Mouse (Mus musculus) liver, postnatal 0 days (tissue): ENCODE results near the gene Spag5. TPM values are rescaled to one million over a fixed set of nuclear protein-coding genes. Genes with fewer than 3 reads are reported as not detected.
A peak's percentile ranks its signal among the peaks of the same experiment; 100 is the strongest.

Experiments
- ATAC-seq: fragments of 200-750 bp; cut with Nextera tagmentation; 2 replicates; pipeline ENCODE4 v1.8.0; 2017; ENCODE audit warnings: mild to moderate bottlenecking, moderate library complexity
- DNase-seq: peaks from one replicate; pipeline ENCODE4 v3.0.0-alpha.2; 2016
- H3K27ac ChIP-seq: fragments of 300-500 bp; sonication (generic); 2 replicates; pipeline ENCODE4 v1.5.1; 2014; ENCODE audit warnings: antibody characterized with exemption, moderate library complexity, mild to moderate bottlenecking, low read depth
- H3K27me3 ChIP-seq: fragments of 300-500 bp; sonication (generic); 2 replicates; pipeline ENCODE4 v1.6.1; 2014; ENCODE audit warnings: low read length, control low read depth, mixed read lengths; ENCODE audit not compliant: insufficient read depth
- H3K36me3 ChIP-seq: fragments of 300-500 bp; sonication (generic); replicated peaks from 2 replicates; pipeline ENCODE4 v1.6.1; 2014; ENCODE audit warnings: mild to moderate bottlenecking, control low read depth, low read length, moderate library complexity, mixed read lengths; ENCODE audit not compliant: insufficient read depth
- H3K4me1 ChIP-seq: fragments of 300-500 bp; sonication (generic); 2 replicates; pipeline ENCODE4 v1.6.1; 2014; ENCODE audit warnings: antibody characterized with exemption, mild to moderate bottlenecking, control low read depth; ENCODE audit not compliant: insufficient read depth
- H3K4me2 ChIP-seq: fragments of 300-500 bp; sonication (generic); 2 replicates; pipeline ENCODE4 v1.6.1; 2014; ENCODE audit warnings: low read depth, mild to moderate bottlenecking, low read length, moderate library complexity, mixed read lengths
- H3K4me3 ChIP-seq: fragments of 300-500 bp; sonication (generic); 2 replicates; pipeline ENCODE4 v1.5.1; 2014; ENCODE audit warnings: low read depth, low read length
- H3K9ac ChIP-seq: fragments of 300-500 bp; sonication (generic); replicated peaks from 2 replicates; pipeline ENCODE4 v1.6.1; 2014; ENCODE audit warnings: mild to moderate bottlenecking, moderate library complexity
- H3K9me3 ChIP-seq: fragments of 300-500 bp; sonication (generic); 2 replicates; pipeline ENCODE4 v1.6.1; 2016; ENCODE audit warnings: mild to moderate bottlenecking, control low read depth, low read length, mixed read lengths
- CTCF ChIP-seq: sonication (generic); IDR thresholded peaks from 2 replicates; pipeline ENCODE4 v1.5.1; 2016; ENCODE audit warnings: antibody characterized with exemption, low read depth
- EP300 ChIP-seq: IDR thresholded peaks from 2 replicates; pipeline ENCODE4 v1.6.1; 2016; ENCODE audit warnings: antibody characterized with exemption, low read depth, mild to moderate bottlenecking
- WGBS: fragments of 180-500 bp; shearing (Covaris S2); extraction: QIAGEN DNeasy Blood & Tissue Kit; methylation state at CpG from one replicate; pipeline ENCODE4 v1.1.7; 2014; ENCODE audit not compliant: insufficient replicate concordance; 5-methylcytosine and 5-hydroxymethylcytosine counted together
- polyA plus RNA-seq: library from polyadenylated mRNA; unstranded; fragments of >200 nt; fragmentation: Nextera tagmentation; extraction: Ambion mirVana; gene quantifications from 2 replicates; pipeline ENCODE4 v1.2.1, GENCODE M21; 2015

The Spag5 gene
- polyA plus RNA-seq, 1 experiment from 2014 or later: 11.4 TPM

DNA sequence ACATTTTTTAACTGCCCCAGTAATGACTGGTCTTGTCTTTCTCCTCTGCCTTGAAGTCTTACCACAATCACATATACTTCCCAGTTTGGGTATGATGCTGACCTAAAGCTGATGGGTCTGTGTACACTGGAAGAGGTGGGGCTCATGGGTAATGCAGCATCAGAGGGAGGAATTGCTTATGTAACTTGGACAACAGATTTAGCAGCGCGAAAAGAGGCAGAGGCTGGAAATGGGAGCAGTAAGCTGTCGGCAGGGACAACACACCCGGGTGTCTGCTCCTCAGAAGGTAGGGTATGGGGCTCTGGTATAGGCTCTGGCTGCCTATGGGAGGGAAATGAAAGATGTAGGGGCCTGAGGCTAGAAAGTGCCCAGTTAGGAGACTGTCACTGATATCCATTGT is 10.7 kb upstream of the Spag5 start, which contains the start of gene BC030499:
TSS of gene BC030499 (plus strand) at position 188 of the 400 bp plus-strand sequence.
- no peaks in the 10 kb centered on the region for H3K9me3 ChIP-seq
- ATAC-seq: no peak
- no peak for DNase-seq
- no peaks in the 10 kb centered on the region for H3K4me1 ChIP-seq
- no peak within 1 kb of the TSS for H3K4me3 ChIP-seq
- H3K9ac ChIP-seq: no peak within 1 kb of the TSS
- peaks cover 54% of the 10 kb centered on the region for H3K36me3 ChIP-seq
- 92% methylated on average over 4 of the region's 4 CpGs for WGBS
- H3K27ac ChIP-seq: no peak within 1 kb of the TSS
- H3K27me3 ChIP-seq: no peaks in the 10 kb centered on the region
- no peak within 1 kb of the TSS for H3K4me2 ChIP-seq
- TF ChIP-seq CTCF: no peak
- TF ChIP-seq EP300: no peak

DNA sequence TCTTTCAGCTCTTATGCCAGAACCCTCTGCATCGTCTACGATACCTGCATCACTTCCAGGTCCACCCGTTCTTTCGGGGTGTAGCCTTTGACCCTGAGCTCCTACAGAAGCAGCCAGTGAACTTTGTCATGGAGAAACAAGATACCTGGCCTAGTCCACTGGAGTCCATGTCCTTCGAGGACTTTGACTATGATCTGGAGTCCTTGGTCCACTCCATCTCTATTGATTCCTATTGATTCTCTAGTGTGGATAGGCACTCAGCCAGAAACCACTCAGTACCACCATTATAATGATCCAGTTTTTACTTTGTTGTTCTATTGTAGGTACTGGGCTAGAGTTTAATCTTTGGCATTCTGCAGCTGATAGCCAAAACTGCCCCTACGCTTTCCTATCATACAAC is 6.7 kb upstream of the Spag5 start:
- TF ChIP-seq CTCF (no peak), EP300 (peak; percentile 53; the same call in 1 of the 2 replicates)
- DNase-seq (no peak), ATAC-seq (peak; percentile 89)

DNA sequence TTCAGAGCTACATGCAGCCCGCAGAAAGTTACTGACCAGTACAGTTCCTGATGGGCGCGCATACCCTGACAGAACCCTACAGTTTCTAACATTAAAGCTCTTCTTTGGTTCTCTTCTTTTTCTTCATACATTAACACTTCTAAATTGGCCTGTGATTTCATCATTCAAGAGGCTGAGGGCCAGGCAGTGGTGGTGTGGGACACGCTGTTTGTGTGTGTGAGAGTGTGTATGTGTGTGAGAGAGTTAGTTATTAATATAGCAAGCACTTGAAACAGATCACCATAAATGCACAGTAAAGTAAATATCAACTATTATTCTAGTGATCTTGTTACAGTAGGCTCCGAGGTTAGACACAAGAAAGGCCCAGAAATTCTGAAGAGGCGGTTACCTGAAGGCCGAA is 412 bp upstream of the Spag5 start:
- no peak for DNase-seq
- Histone ChIP-seq H3K4me1 (no peaks in the 10 kb centered on the region), H3K4me2 (peak overlapping the region; percentile 76), H3K27ac (no peak overlapping the region), H3K9me3 (no peaks in the 10 kb centered on the region), H3K27me3 (no peaks in the 10 kb centered on the region), H3K9ac (0 out of 2 replicates have a peak overlapping the region, but pooled peaks have one; percentile 41), H3K36me3 (peaks cover 26% of the 10 kb centered on the region), H3K4me3 (peak overlapping the region; percentile 78)
- WGBS: 64% methylated on average over 7 of the region's 7 CpGs
- ATAC-seq: peak; percentile 24
- no peak for TF ChIP-seq CTCF
- no peak for TF ChIP-seq EP300

More for the DNA sequence above, 6.7 kb upstream of the Spag5 start:
- Histone ChIP-seq H3K27me3 (no peaks in the 10 kb centered on the region), H3K9ac (no peak overlapping the region), H3K4me3 (no peak overlapping the region), H3K27ac (0 out of 2 replicates have a peak overlapping the region, but pooled peaks have one; percentile 50), H3K9me3 (no peaks in the 10 kb centered on the region), H3K4me2 (no peak overlapping the region), H3K4me1 (no peaks in the 10 kb centered on the region), H3K36me3 (peaks cover 16% of the 10 kb centered on the region)
- 70% methylated on average over 6 of the region's 6 CpGs for WGBS

DNA sequence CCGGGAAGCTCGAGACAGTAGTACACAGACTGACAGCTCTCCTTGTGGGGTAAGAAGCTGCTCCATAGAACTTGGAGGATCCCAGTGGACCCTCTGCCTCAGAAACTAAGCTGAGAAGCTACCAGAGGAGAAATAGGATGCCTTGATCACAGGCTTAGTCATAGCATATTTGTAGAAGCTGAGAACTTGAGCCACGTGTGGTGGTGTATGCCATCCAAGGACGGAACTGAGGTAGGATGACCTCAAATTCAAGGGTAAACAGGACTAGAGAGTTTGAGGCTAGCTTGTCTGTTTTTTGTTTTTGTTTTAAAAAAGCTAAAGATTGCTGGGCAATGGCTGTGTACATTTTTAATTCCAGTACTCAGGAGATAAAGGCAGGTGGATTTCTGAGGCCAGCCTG is 3.9 kb downstream of the Spag5 start:
- ATAC-seq (no peak), DNase-seq (no peak)
- no peaks in the 10 kb centered on the region for H3K9me3 ChIP-seq
- no peak overlapping the region for H3K4me3 ChIP-seq
- no peaks in the 10 kb centered on the region for H3K4me1 ChIP-seq
- peak overlapping the region; percentile 17; the same call in 1 of the 2 replicates for H3K9ac ChIP-seq
- TF ChIP-seq EP300 (no peak), CTCF (no peak)
- no peak overlapping the region for H3K27ac ChIP-seq
- H3K36me3 ChIP-seq: peaks cover 48% of the 10 kb centered on the region
- no peaks in the 10 kb centered on the region for H3K27me3 ChIP-seq
- H3K4me2 ChIP-seq: peak overlapping the region; percentile 30
- WGBS: 87% methylated on average over 4 of the region's 4 CpGs

DNA sequence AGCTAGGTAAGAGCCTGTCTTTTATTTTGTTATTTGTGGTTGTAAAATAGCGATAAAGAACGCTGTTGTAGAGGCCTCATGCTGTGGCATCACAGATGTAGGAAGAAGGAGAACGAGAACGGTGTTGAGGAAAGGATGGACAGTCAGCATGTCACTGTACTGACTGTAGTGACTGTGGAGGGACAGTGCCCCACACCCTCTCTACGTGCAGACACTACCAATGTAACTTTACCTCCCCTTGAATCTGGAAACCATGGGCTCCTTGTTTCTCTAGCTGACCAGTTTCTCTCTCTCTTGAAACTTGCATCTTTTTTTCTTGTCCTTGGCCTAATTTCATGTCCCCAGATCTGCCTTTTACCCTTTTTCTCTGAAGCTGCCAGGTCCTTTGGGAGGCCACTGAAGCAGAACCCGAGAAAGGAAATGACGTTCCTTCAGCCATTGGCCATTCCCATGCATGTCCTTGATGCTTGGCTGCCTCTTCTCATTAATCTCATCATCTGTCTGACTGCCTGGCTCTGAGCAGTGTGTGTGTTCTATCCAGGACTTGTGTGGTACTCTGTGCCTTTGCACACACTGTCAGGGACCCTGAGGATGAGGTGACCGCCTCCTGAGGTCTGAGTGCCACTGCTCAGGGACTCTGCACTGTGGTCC is 9.7 kb downstream of the Spag5 start:
- TF ChIP-seq EP300 (no peak), CTCF (no peak)
- DNase-seq (no peak), ATAC-seq (no peak)
- WGBS: 88% methylated on average over 8 of the region's 8 CpGs
- Histone ChIP-seq H3K4me3 (no peak overlapping the region), H3K9ac (no peak overlapping the region), H3K4me1 (no peaks in the 10 kb centered on the region), H3K36me3 (peaks cover 70% of the 10 kb centered on the region), H3K9me3 (no peaks in the 10 kb centered on the region), H3K4me2 (no peak overlapping the region), H3K27ac (no peak overlapping the region), H3K27me3 (no peaks in the 10 kb centered on the region)

DNA sequence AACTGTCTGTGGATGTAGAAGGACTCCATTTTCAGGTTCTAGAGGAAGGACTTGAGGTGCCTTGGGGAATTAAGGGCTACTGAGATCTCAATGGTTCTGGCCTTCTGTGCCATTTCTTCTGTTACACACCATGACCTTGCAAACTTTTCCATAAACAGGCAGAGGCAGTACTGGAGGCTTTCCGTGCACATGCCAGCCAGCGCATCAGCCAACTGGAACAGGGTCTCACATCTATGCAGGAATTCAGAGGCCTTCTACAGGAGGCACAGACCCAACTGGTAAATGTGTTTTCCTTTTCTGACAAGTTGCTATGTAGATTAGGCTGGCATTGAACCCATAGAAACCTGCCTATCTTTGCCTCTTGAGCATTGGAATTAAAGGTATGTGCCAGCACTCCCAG is 12.3 kb downstream of the Spag5 start:
- Histone ChIP-seq H3K36me3 (peaks cover 81% of the 10 kb centered on the region), H3K4me1 (no peaks in the 10 kb centered on the region), H3K27ac (no peak overlapping the region), H3K9ac (no peak overlapping the region), H3K4me2 (no peak overlapping the region), H3K4me3 (no peak overlapping the region), H3K9me3 (no peaks in the 10 kb centered on the region), H3K27me3 (no peaks in the 10 kb centered on the region)
- 92% methylated on average over 2 of the region's 2 CpGs for WGBS
- no peak for DNase-seq
- TF ChIP-seq CTCF: no peak
- TF ChIP-seq EP300: no peak
- ATAC-seq: no peak
